Mouse (Mus musculus) cerebellum, adult 2 months (tissue): ENCODE measurements at regions not wholly inside any gene's neighbourhood (a gene's known extent, or its start where the extent isn't known, plus 50 kb on each side); places are given as distances from the start of the nearest gene placed in this dataset.

Experiments used
- CTCF ChIP-seq: fragments of 200-500 bp; IDR thresholded peaks from 2 replicates; pipeline ENCODE4 v1.5.1; 2011; ENCODE audit warnings: low read depth, mild to moderate bottlenecking, control low read depth, low read length, moderate library complexity, borderline replicate concordance; ENCODE audit not compliant: insufficient read depth
- POLR2A ChIP-seq: fragments of 200-500 bp; IDR thresholded peaks from 2 replicates; pipeline ENCODE4 v1.6.1; 2011; ENCODE audit warnings: low read length, control low read depth, borderline replicate concordance; ENCODE audit not compliant: insufficient read depth

DNA sequence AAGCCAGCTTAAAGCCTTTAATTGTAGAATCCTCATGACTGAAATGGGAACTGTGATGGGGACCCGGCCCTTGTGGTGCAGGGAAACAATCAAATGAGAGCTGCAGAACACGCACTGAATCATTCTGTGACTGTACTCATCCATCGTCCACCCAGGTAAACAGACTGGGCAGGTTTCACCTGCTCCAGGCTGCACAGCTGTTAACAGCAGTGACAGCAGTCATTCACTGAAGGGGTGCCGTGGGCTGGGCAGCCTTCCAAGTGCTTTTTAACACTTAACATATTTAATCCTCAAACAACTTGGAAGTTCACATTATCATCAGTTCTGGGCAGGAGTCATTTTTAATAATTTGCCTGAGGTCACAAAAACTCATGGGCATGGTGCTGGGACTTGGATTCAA, 208.2 kb downstream of the Foxa2 start:
- TF ChIP-seq CTCF (no peak), POLR2A (no peak)
